Mouse (Mus musculus) adipocyte (in vitro differentiated cells): ENCODE results near the gene Nop58.
A peak's percentile ranks its signal among the peaks of the same experiment; 100 is the strongest.
"Not testable (repeated sequence)": the region's sequence is repeated elsewhere in the genome, so short reads cannot be mapped to it uniquely, and the experiment has no call there.

ENCODE experiments used
- DNase-seq: peaks from one replicate; pipeline ENCODE4 v3.0.0-alpha.2; 2016; ENCODE audit warnings: low spot score

Gene Nop58

GRCm38 (mm10) chr1:59719900-59720299 lies 35.1 kb downstream of the Nop58 start:
- peak; percentile 72 for DNase-seq

DNA sequence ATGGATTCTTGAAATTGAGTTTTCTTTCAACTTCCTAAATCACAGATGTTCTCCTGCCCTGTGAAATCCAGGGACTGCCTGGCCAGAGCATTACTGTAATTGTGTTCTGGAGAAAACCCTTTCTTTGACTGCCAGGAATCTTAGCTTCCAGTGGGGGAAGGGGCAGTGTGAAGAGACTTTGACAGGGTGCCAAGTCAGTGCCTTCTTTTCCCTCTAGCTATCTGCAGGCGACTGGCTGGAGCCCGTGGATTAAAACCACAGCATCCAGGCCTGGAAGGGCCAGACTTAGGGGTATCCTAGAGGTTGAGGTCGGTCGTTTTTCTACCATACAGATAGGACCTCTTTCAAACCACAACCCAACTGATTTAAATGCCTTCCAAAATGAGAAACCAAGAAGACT lies 40.9 kb downstream of the Nop58 start:
- peak; percentile 69 for DNase-seq

DNA sequence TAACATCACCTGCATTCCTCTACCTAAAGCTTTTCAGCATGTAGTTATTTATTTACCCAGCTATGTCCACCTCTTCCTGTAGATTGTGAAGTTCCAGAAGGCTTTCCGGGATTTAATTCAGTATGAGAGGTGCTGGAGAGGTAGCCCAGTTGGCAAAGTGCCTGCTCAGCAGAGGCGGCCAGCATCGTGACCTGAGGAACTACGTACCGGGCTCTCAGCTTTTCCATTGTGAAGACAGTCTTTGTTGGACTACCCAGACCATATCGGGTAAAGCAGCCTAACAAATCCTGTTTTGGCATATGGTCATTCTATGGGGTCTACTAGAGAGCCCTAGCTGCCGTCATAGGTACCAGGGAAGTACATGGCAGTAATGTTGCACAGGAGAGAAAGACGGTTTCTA lies 45.3 kb downstream of the Nop58 start:
- DNase-seq: no peak

DNA sequence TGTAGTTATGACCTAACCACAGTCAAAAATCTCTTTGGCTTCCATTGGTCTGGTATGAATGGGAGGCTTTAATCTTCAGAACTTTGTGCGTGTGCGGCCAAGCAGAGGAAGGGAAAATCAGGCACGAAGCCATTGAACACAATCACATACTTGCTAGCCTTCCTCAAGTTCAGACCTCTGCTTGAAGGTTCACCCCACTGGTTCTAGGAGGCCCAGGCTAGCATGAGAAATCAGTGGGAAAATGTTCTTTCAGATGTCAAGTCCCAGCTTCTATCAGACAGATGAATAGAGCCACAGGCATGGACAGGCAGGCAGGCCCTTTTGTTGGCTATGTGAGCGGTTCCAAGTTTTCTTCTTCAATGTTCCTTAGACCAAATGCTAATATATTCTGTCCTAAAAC lies 46.0 kb downstream of the Nop58 start:
- DNase-seq: no peak

DNA sequence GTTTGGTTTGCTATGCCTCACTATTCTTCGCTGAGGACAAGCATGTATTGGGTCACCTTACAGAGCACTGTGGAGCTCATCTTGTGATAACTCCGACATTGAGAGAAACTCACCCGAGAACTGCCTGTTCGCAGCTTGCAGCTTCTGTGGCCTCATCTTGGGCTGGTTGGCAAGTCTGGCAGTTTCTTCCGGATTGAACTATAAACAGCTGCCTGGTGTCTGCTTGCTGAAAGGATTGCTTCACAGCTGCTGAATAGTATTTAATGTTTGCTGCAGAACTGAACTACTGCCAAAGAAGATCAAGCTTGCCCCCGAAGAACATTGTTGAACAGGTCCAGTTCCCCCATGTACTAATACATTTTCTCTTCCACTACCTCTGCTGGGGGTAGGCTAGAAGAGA lies 49.3 kb downstream of the Nop58 start:
- peak; percentile 69 for DNase-seq

DNA sequence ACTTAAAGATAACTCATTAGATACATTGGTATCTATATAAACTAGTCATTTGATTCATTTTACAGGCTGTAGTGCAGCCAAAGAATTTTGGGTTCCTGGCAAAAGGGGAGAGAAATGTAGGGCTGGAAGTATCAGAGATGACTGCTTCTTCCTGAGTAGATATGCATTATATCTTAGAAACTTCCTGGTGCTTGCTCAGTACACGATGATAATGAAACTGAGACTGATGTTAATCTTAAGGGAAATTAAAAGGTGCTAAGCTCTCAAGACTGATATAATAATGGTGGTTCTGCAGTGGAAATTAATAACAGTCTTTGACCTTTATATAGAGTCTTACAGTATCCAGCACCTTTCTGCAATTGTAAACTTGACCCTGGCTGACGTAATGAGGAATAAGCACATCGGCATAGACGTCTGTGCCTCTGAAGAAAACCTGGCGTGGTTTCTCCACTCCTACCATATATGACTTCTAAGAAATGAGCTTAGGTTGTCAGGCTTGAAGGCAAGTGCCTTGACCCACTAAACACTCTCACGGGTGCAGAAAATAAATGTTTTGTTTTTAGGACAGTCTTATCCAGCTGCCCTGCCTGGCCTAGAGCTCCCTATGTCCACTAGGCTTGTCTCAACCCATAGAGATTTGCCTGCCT lies 54.1 kb downstream of the Nop58 start:
- DNase-seq: no peak

DNA sequence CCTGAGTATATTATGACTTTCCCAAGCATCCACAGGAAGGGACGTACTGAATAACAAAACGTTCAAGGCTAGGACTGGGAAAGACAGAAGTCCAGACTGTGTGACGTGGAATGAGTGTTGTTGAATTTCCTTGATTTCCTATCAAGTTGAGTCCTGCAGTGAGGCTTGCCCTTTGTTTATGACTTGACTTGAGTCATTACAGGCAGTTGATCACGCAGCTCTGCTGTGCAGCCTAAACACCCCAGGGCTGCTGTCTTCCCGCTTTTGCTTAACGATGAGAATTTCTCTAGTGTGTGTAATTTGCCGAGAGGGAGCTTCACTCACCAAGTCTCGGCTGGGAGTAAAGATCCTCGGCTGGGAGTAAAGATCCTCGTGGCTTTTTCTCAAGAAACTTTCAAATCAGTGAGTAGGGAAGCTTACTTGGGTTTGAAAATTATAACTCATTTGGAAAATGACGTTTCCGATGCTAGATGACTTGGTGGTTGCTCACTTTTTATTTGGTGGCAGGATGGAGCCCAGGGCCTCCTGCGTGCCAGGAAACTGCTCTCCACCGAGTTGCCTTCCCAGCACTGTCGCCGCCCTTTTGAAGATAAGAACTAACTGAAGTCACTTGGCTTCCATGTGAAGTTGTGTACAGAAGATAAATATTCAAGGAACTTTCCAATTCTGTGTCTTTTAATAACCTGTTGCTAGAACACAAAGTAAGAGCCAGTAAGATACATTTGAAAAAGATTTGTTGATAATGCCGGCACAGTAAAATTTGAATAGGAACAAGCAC lies 55.0 kb downstream of the Nop58 start:
- DNase-seq: no peak

GRCm38 (mm10) chr1:59749047-59749446 lies 64.3 kb downstream of the Nop58 start:
- DNase-seq: no peak

DNA sequence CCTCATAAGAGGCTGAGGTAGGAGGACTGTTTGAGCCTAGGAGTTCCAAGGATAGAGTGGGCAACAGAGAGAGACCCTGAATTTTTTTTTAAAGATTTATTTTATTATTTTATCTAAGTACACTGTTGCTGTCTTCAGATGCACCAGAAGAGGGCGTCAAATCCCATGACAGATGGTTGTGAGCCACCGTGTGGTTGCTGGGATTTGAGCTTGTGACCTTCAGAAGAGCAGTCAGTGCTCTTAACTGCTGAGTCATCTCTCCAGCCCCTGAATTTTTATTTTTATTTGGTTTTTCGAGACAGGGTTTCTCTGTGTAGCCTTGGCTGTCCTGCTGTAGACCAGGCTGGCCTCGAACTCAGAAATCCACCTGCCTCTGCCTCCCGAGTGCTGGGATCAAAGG lies 65.0 kb downstream of the Nop58 start:
- DNase-seq: not testable (repeated sequence)

DNA sequence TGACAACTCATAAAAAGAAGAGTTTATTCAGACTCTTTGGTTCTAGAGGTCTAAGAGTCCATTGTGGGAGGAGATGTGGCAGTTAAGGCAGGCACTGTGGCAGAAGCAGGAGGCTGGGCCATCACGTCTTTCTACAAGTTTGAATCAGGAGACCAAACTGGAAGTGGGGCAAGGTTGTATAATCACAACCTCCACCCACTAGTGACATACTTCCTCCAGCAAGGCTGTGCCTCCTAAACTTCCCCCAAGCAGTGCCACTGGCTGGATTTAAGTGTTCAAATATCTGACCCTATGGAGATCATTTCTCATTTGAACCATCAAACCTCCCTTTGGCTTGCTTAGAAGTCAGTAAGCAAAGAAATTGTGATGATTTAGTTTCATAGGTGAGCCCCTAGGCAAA lies 70.5 kb downstream of the Nop58 start:
- no peak for DNase-seq

DNA sequence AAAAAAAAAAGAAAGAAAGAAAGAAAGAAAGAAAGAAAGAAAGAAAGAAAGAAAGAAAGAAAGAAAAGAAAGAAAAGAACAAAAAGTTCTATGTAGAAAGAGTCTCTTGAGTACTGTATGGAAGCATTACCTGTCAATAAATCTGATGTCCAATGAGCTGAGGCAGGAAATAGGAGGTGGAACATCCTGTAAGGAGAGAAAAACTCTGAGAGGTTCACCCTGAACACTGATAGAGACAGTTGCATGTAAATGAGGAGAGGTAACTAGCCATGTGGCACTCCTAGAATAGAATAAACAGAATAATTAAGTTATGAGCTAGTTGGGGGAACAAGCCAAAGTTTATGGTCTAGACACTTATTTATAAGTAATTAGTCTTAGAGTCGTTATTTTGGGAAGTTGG lies 73.6 kb downstream of the Nop58 start:
- no peak for DNase-seq

DNA sequence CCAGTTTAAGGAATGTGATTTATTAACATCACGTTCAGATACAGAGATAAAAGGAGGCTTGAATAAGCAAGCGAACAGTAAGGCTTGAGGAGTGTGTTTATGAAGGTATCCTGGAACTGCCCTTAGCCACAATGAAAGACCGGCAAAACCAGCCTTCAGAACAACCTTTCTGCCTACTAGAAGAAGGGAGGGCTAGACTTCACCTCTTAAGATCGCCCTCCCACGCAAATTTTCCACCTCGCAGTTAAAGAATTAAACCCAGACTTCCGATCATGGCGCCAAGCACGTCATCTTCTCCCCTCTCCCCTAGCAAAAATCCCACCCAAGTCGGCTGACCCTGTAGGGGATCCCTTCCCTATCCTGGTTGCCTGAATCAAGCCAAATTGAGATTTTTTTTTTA lies 77.4 kb downstream of the Nop58 start:
- peak; percentile 46 for DNase-seq

DNA sequence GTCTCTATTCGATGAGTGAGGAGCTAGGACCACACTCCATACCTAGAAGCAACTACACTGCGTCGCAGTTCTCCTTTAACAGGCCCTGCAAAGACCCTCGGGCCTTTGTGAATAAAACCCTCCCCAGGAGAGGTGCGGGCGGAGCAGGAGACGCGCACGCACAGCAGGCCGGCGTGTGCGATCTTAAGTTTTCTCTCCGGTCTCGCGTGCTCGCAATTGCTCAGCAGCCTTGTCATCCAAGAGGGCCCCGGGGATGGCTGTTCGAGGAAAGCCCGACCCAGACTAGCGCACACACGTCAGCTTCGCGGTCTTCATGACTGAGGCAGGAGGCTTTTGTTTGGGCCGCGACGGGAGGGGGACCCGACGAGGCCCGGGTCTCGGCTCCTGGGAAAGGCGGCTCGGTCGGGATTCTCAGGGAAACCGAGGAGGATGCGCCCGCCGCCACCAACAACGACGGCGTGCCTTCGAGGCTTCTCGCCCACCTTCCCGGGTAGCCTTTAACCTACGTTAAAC lies 77.9 kb downstream of the Nop58 start:
- DNase-seq: peak; percentile 66

GRCm38 (mm10) chr1:59763164-59763768 lies 78.5 kb downstream of the Nop58 start, which contains the start of gene Bmpr2:
Gene Bmpr2, plus strand, starts transcription at chr1:59763400.
- peak; percentile 83 for DNase-seq

DNA sequence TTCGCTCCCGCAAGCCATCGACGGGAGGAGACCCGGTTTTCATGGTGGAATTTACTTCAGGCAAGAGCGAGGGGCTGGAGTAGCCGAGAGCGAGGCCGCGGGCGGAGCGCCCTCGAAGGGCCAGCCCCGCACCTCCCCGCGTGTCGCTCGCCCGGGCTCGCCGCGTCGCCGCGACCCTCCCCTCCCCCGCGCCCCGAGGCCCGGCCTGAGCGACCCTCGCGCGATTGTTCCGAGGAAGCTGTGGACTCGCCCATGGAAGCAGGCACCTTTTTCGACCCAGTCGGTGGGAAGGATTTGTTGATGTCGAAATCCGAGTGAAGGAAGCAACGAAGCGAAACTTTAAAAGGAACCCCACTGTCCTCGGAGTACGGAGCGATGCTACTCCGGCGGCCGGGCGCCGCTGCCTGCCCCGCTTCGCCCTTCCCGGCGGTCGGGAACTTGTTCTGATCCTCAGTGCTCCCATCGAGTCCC lies 79.0 kb downstream of the Nop58 start:
- DNase-seq: peak; percentile 68

DNA sequence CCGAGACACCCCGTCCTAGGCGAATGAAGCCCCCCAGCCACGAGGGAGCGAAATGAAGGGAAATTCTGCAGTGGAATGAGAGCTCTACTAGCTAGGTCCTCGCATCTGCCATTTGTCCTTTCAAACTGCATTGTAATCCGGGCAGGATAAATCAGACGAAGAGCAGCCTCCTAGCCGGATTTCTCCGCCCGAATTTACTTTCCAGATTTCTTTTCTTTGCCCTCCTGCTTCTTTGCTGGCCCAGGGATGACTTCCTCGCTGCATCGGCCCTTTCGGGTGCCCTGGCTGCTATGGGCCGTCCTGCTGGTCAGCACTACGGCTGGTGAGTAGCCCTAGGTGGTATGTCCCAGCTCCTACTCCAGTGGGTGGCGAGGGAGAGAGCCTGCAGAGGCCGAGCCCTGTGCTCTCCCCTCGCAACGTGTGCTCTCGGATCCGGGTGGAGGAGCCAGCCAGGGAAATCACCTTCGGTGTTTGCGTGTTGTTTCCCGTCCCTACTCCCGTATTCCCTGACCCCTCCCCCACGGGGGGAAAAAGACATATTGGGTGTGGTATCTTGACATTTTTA lies 79.7 kb downstream of the Nop58 start:
- peak; percentile 67 for DNase-seq

DNA sequence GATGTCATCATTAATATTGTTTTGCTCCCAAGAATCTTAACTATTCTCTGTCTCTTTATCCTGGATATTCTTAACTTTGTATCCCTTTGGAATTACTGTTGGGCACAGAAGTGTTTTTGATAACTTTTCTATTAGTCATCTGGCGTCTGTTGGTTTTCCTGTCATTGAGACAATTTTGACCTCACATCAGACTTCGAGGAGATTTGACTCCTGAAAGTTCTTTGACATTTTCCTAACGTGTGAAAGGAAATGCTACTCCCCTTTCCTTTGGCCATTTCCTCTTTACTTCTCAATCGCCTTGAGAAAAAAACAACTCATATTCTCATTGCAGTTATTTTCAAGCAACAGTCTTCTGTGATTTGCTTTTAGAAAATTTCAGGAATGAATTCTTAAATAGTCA lies 80.5 kb downstream of the Nop58 start:
- DNase-seq: no peak

GRCm38 (mm10) chr1:59766626-59767025 lies 81.9 kb downstream of the Nop58 start:
- DNase-seq: no peak
